Comparison of ENCODE assay signal across 16 mouse cellular contexts in the genomic region with DNA sequence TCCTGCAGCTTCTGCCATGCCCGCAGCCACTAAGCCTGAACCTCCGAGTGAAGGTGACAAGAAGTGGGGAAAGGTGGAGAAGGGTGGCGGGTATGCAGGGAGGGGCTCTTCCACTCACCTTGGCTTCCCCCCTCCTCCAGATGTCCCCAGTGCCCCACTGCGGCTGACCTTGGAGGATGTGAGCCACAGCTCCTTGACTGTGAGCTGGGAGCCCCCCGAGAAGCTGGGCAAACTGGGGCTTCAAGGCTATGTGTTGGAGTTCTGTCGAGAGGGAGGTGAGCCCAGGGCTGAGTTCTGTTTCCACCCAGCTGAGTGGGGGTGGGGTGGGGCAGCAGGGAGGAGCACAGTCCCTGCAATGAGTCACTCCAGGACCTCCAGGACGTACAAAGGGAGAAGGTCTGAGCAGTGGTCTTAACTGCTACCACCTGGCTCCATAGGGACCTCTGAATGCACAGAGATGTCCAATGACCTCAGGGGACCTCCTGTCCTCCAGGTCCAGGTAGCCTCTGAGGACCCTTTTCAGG. TPM values are rescaled to one million over a fixed set of nuclear protein-coding genes. Genes with fewer than 3 reads are reported as not detected.
DNase-seq lines count a peak whose midpoint lies in the region; ATAC-seq and TF ChIP-seq lines count a peak whose summit lies in the region.
"Had no signal": no experiment of that assay in that cellular context is flagged by ENCODE, and none has a peak within 500 bp of the region (broad histone marks: within the 10 kb centered on the region; RNA-seq: fewer than 3 reads in every experiment).

No protein-coding gene starts in this region.

- H3K4me3 ChIP-seq in forebrain, embryonic 11.5 days (ENCODE audit: low read depth, low read length): no peak overlapping the region
- H3K4me3 ChIP-seq in forebrain, embryonic 16.5 days (replicated peaks; ENCODE audit: low read length): no peak overlapping the region
- no peak overlapping the region for H3K4me3 ChIP-seq in hindbrain, embryonic 10.5 days
- H3K4me3 ChIP-seq in hindbrain, embryonic 12.5 days: no peak overlapping the region
- H3K4me3 ChIP-seq in embryonic facial prominence, embryonic 15.5 days (replicated peaks): peak overlapping the region; percentile 12; the same call in 1 of the 2 replicates
- H3K4me3 ChIP-seq in stomach, postnatal 0 days (ENCODE audit: low read depth, low read length): no peak overlapping the region
- H3K4me3 ChIP-seq: erythroblast, embryonic 14.5 days; lung, embryonic 15.5 days had no signal

- 54% methylated on average over 7 of the region's 7 CpGs for WGBS in forebrain, embryonic 11.5 days
- 81% methylated on average over 7 of the region's 7 CpGs for WGBS in forebrain, embryonic 16.5 days
- WGBS in hindbrain, embryonic 10.5 days: 66% methylated on average over 7 of the region's 7 CpGs
- 68% methylated on average over 7 of the region's 7 CpGs for WGBS in hindbrain, embryonic 12.5 days
- WGBS in embryonic facial prominence, embryonic 15.5 days: 25% methylated on average over 7 of the region's 7 CpGs
- 38% methylated on average over 6 of the region's 7 CpGs for whole genome bisulfite sequencing in stomach, postnatal 0 days

- no peaks in the 10 kb centered on the region for H3K4me1 ChIP-seq in forebrain, embryonic 11.5 days (replicated peaks; ENCODE audit: control insufficient read depth, insufficient read depth, low read length)
- H3K4me1 ChIP-seq in forebrain, embryonic 16.5 days (replicated peaks; ENCODE audit: control insufficient read depth, insufficient read depth, low read length): peaks cover 17% of the 10 kb centered on the region
- peaks cover 53% of the 10 kb centered on the region for H3K4me1 ChIP-seq in hindbrain, embryonic 10.5 days (replicated peaks)
- peaks cover 32% of the 10 kb centered on the region for H3K4me1 ChIP-seq in hindbrain, embryonic 12.5 days
- peaks cover 43% of the 10 kb centered on the region for H3K4me1 ChIP-seq in embryonic facial prominence, embryonic 15.5 days
- H3K4me1 ChIP-seq in stomach, postnatal 0 days (replicated peaks; ENCODE audit: control insufficient read depth, insufficient read depth): peaks cover 4% of the 10 kb centered on the region; the same call in 1 of the 2 replicates

- no peak overlapping the region for H3K4me2 ChIP-seq in forebrain, embryonic 11.5 days (ENCODE audit: low read depth, low read length, severe bottlenecking)
- no peak overlapping the region for H3K4me2 ChIP-seq in forebrain, embryonic 16.5 days (ENCODE audit: low read length)
- H3K4me2 ChIP-seq in hindbrain, embryonic 12.5 days (replicated peaks): no peak overlapping the region
- H3K4me2 ChIP-seq in embryonic facial prominence, embryonic 15.5 days (replicated peaks): 0 out of 2 replicates have a peak overlapping the region, but pooled peaks have one; percentile 19
- H3K4me2 ChIP-seq in stomach, postnatal 0 days (replicated peaks; ENCODE audit: low read depth): no peak overlapping the region
- H3K4me2 ChIP-seq: lung, embryonic 15.5 days had no signal

- no peak for TF ChIP-seq EP300 in stomach, postnatal 0 days (optimal IDR thresholded peaks at IDR 0.05)

- H3K9ac ChIP-seq in forebrain, embryonic 11.5 days (ENCODE audit: low read length): no peak overlapping the region
- H3K9ac ChIP-seq in forebrain, embryonic 16.5 days (replicated peaks; ENCODE audit: low read depth, low read length): no peak overlapping the region
- H3K9ac ChIP-seq in hindbrain, embryonic 12.5 days: no peak overlapping the region
- H3K9ac ChIP-seq in embryonic facial prominence, embryonic 15.5 days: no peak overlapping the region
- H3K9ac ChIP-seq in stomach, postnatal 0 days (ENCODE audit: low read length): no peak overlapping the region
- H3K9ac ChIP-seq: lung, embryonic 15.5 days had no signal

- DNase-seq in forebrain, embryonic 11.5 days (ENCODE audit: low spot score): peak; percentile 45
- no peak for DNase-seq in hindbrain, embryonic 10.5 days (ENCODE audit: low spot score)
- peak; percentile 67 for DNase-seq in stomach, postnatal 0 days (ENCODE audit: low spot score)
- no peak for DNase-seq in liver
- DNase-seq: layer of hippocampus, adult 9-11 months; right cerebral cortex, postnatal 25 days; thymus, postnatal 36 days had no signal

- H3K27me3 ChIP-seq in forebrain, embryonic 11.5 days (ENCODE audit: control insufficient read depth, insufficient read depth, low read length): no peaks in the 10 kb centered on the region
- no peaks in the 10 kb centered on the region for H3K27me3 ChIP-seq in forebrain, embryonic 16.5 days (replicated peaks; ENCODE audit: control insufficient read depth, insufficient read depth, low read length)
- peaks cover 13% of the 10 kb centered on the region for H3K27me3 ChIP-seq in hindbrain, embryonic 10.5 days (ENCODE audit: insufficient read depth, poor library complexity, severe bottlenecking)
- no peaks in the 10 kb centered on the region for H3K27me3 ChIP-seq in hindbrain, embryonic 12.5 days
- H3K27me3 ChIP-seq in embryonic facial prominence, embryonic 15.5 days: no peaks in the 10 kb centered on the region
- H3K27me3 ChIP-seq in stomach, postnatal 0 days (ENCODE audit: control insufficient read depth, insufficient read depth, low read length): no peaks in the 10 kb centered on the region

- ATAC-seq in forebrain, embryonic 11.5 days (replicated peaks; ENCODE audit: low FRiP score): no peak
- no peak for ATAC-seq in forebrain, embryonic 16.5 days
- no peak for ATAC-seq in hindbrain, embryonic 12.5 days (ENCODE audit: low FRiP score)
- ATAC-seq in embryonic facial prominence, embryonic 15.5 days (ENCODE audit: insufficient number of reproducible peaks, low FRiP score, low TSS enrichment, low read depth): no peak
- no peak; the same call in 1 of the 2 replicates for ATAC-seq in stomach, postnatal 0 days (ENCODE audit: low FRiP score, low TSS enrichment)

- no peak overlapping the region for H3K27ac ChIP-seq in forebrain, embryonic 11.5 days (ENCODE audit: low read depth, low read length)
- no peak overlapping the region for H3K27ac ChIP-seq in forebrain, embryonic 16.5 days (ENCODE audit: low read length)
- peak overlapping the region; percentile 50; the same call in 1 of the 2 replicates for H3K27ac ChIP-seq in hindbrain, embryonic 10.5 days
- no peak overlapping the region for H3K27ac ChIP-seq in hindbrain, embryonic 12.5 days
- peak overlapping the region; percentile 17 for H3K27ac ChIP-seq in embryonic facial prominence, embryonic 15.5 days (replicated peaks)
- H3K27ac ChIP-seq in stomach, postnatal 0 days (replicated peaks): no peak overlapping the region
- H3K27ac ChIP-seq: kidney, postnatal 0 days; lung, embryonic 15.5 days had no signal

- TF ChIP-seq CTCF in stomach, postnatal 0 days (IDR thresholded peaks at IDR 0.05; ENCODE audit: low read depth): no peak

- H3K36me3 ChIP-seq in forebrain, embryonic 11.5 days (ENCODE audit: control insufficient read depth, insufficient read depth, low read length): no peaks in the 10 kb centered on the region
- H3K36me3 ChIP-seq in forebrain, embryonic 16.5 days (ENCODE audit: control insufficient read depth, insufficient read depth): no peaks in the 10 kb centered on the region
- H3K36me3 ChIP-seq in hindbrain, embryonic 10.5 days: no peaks in the 10 kb centered on the region
- no peaks in the 10 kb centered on the region for H3K36me3 ChIP-seq in hindbrain, embryonic 12.5 days
- H3K36me3 ChIP-seq in embryonic facial prominence, embryonic 15.5 days: no peaks in the 10 kb centered on the region
- H3K36me3 ChIP-seq in stomach, postnatal 0 days (ENCODE audit: control insufficient read depth, insufficient read depth, low read length): no peaks in the 10 kb centered on the region
- H3K36me3 ChIP-seq: lung, embryonic 15.5 days had no signal

- no peaks in the 10 kb centered on the region for H3K9me3 ChIP-seq in forebrain, embryonic 11.5 days (ENCODE audit: control insufficient read depth, low read length)
- H3K9me3 ChIP-seq in forebrain, embryonic 16.5 days (ENCODE audit: control insufficient read depth, low read length): no peaks in the 10 kb centered on the region
- H3K9me3 ChIP-seq in hindbrain, embryonic 10.5 days: no peaks in the 10 kb centered on the region
- H3K9me3 ChIP-seq in hindbrain, embryonic 12.5 days (replicated peaks): no peaks in the 10 kb centered on the region
- H3K9me3 ChIP-seq in embryonic facial prominence, embryonic 15.5 days (replicated peaks): no peaks in the 10 kb centered on the region
- no peaks in the 10 kb centered on the region for H3K9me3 ChIP-seq in stomach, postnatal 0 days (ENCODE audit: control insufficient read depth, low read length)
- H3K9me3 ChIP-seq: lung, embryonic 15.5 days; megakaryocyte, embryonic 14.5 days had no signal

RNA-seq across cellular contexts. Expression of gene Mybph, which starts 0.5 kb away (rescaled TPM):
- polyA plus RNA-seq in forebrain, embryonic 11.5 days (2014; fragmentation: Nextera tagmentation; extraction: Ambion mirVana): not detected in 2 replicates
- 0.24 TPM in 1 of 2 replicates, not detected in the other for polyA plus RNA-seq in forebrain, embryonic 16.5 days (2015; fragmentation: Nextera tagmentation; extraction: Ambion mirVana)
- 0.21 and 0.39 TPM in 2 replicates for polyA plus RNA-seq in hindbrain, embryonic 10.5 days (2016; fragmentation: Nextera tagmentation; extraction: Ambion mirVana)
- polyA plus RNA-seq in hindbrain, embryonic 12.5 days (2016; fragmentation: Nextera tagmentation; extraction: Ambion mirVana): 2.4 and 15.9 TPM in 2 replicates
- polyA plus RNA-seq in embryonic facial prominence, embryonic 15.5 days (2015; fragmentation: Nextera tagmentation; extraction: Ambion mirVana): 102 and 127 TPM in 2 replicates
- polyA plus RNA-seq in stomach, postnatal 0 days (2015; fragmentation: Nextera tagmentation; extraction: Ambion mirVana): 1.6 and 2.2 TPM in 2 replicates
- polyA plus RNA-seq: erythroblast, embryonic 14.5 days; intestine, embryonic 14.5 days; liver, adult 2 months had no signal

RNA-seq across cellular contexts. Expression of gene Chil1, which starts 11.8 kb away (rescaled TPM):
- polyA plus RNA-seq in forebrain, embryonic 11.5 days (2014; fragmentation: Nextera tagmentation; extraction: Ambion mirVana): 0.27 and 0.65 TPM in 2 replicates
- polyA plus RNA-seq in forebrain, embryonic 16.5 days (2015; fragmentation: Nextera tagmentation; extraction: Ambion mirVana): 1.9 and 2.1 TPM in 2 replicates
- 1.5 and 3.4 TPM in 2 replicates for polyA plus RNA-seq in hindbrain, embryonic 10.5 days (2016; fragmentation: Nextera tagmentation; extraction: Ambion mirVana)
- 3.0 and 3.3 TPM in 2 replicates for polyA plus RNA-seq in hindbrain, embryonic 12.5 days (2016; fragmentation: Nextera tagmentation; extraction: Ambion mirVana)
- 22.8 and 30.2 TPM in 2 replicates for polyA plus RNA-seq in embryonic facial prominence, embryonic 15.5 days (2015; fragmentation: Nextera tagmentation; extraction: Ambion mirVana)
- 2.8 and 3.1 TPM in 2 replicates for polyA plus RNA-seq in stomach, postnatal 0 days (2015; fragmentation: Nextera tagmentation; extraction: Ambion mirVana)
- polyA plus RNA-seq: erythroblast, embryonic 14.5 days had no signal

RNA-seq across cellular contexts. Expression of gene Adora1, which starts 41.5 kb away (rescaled TPM):
- 0.59 and 0.84 TPM in 2 replicates for polyA plus RNA-seq in forebrain, embryonic 11.5 days (2014; fragmentation: Nextera tagmentation; extraction: Ambion mirVana)
- polyA plus RNA-seq in forebrain, embryonic 16.5 days (2015; fragmentation: Nextera tagmentation; extraction: Ambion mirVana): 21.3 and 21.5 TPM in 2 replicates
- 0.37 and 0.46 TPM in 2 replicates for polyA plus RNA-seq in hindbrain, embryonic 10.5 days (2016; fragmentation: Nextera tagmentation; extraction: Ambion mirVana)
- 2.3 and 2.4 TPM in 2 replicates for polyA plus RNA-seq in hindbrain, embryonic 12.5 days (2016; fragmentation: Nextera tagmentation; extraction: Ambion mirVana)
- 3.8 and 4.1 TPM in 2 replicates for polyA plus RNA-seq in embryonic facial prominence, embryonic 15.5 days (2015; fragmentation: Nextera tagmentation; extraction: Ambion mirVana)
- 11.2 and 11.4 TPM in 2 replicates for polyA plus RNA-seq in stomach, postnatal 0 days (2015; fragmentation: Nextera tagmentation; extraction: Ambion mirVana)
- polyA plus RNA-seq: erythroblast, embryonic 14.5 days had no signal

Comparison
In these comparisons a context has a peak if more than half of its experiments do, and no peak if none do; other contexts are left out.
1. H3K27ac ChIP-seq: peak in hindbrain, embryonic 10.5 days (single experiment) and embryonic facial prominence, embryonic 15.5 days (single experiment); none in forebrain, embryonic 11.5 days (single experiment), forebrain, embryonic 16.5 days (single experiment), hindbrain, embryonic 12.5 days (single experiment) and stomach, postnatal 0 days (single experiment).
2. DNase-seq: peak in forebrain, embryonic 11.5 days (single experiment) and stomach, postnatal 0 days (single experiment); none in hindbrain, embryonic 10.5 days (single experiment) and liver (single experiment).